Mouse (Mus musculus) yolk sac, embryonic 10.5 days (tissue): ENCODE measurements at regions not wholly inside any gene's neighbourhood (a gene's known extent, or its start where the extent isn't known, plus 50 kb on each side); places are given as distances from the start of the nearest gene placed in this dataset.

Source experiments
- DNase-seq: peaks from one replicate; pipeline ENCODE4 v3.0.0-alpha.2; 2017; ENCODE audit warnings: low spot score

- DNase-seq, result peak; percentile 59
These were observed 292.0 kb upstream of the Pitrm1 start for GRCm38 (mm10) chr13:6255728-6256496.

- DNase-seq, result no peak
These were observed 289.5 kb upstream of the Pitrm1 start for GRCm38 (mm10) chr13:6258456-6258855.

GRCm38 (mm10) chr13:6260321-6260865 is 287.6 kb upstream of the Pitrm1 start:
- DNase-seq, result no peak

- no peak for DNase-seq
These were observed 286.5 kb upstream of the Pitrm1 start for GRCm38 (mm10) chr13:6261458-6261857.

GRCm38 (mm10) chr13:6270546-6270945 is 277.4 kb upstream of the Pitrm1 start:
- no peak for DNase-seq

GRCm38 (mm10) chr13:6272932-6273331 is 275.0 kb upstream of the Pitrm1 start:
- DNase-seq, result no peak

- DNase-seq, result no peak
These were observed 267.9 kb upstream of the Pitrm1 start for GRCm38 (mm10) chr13:6280073-6280472.

GRCm38 (mm10) chr13:6288109-6288508 is 259.8 kb upstream of the Pitrm1 start:
- DNase-seq, result no peak

- DNase-seq, result no peak
These were observed 255.9 kb upstream of the Pitrm1 start for GRCm38 (mm10) chr13:6292098-6292497.

GRCm38 (mm10) chr13:6305718-6306117 is 242.2 kb upstream of the Pitrm1 start:
- no peak for DNase-seq

GRCm38 (mm10) chr13:6306616-6306988 is 241.3 kb upstream of the Pitrm1 start:
- DNase-seq, result no peak

GRCm38 (mm10) chr13:6306989-6307917 is 240.7 kb upstream of the Pitrm1 start:
- no peak for DNase-seq

- DNase-seq, result no peak
These were observed 231.7 kb upstream of the Pitrm1 start for GRCm38 (mm10) chr13:6316201-6316600.

GRCm38 (mm10) chr13:6323948-6324347 is 224.0 kb upstream of the Pitrm1 start:
- DNase-seq, result no peak

GRCm38 (mm10) chr13:6330320-6330950 is 217.5 kb upstream of the Pitrm1 start:
- DNase-seq, result no peak

- DNase-seq, result no peak
These were observed 207.8 kb upstream of the Pitrm1 start for GRCm38 (mm10) chr13:6340157-6340556.

- no peak for DNase-seq
These were observed 206.7 kb upstream of the Pitrm1 start for GRCm38 (mm10) chr13:6341102-6341737.

GRCm38 (mm10) chr13:6365169-6365568 is 182.8 kb upstream of the Pitrm1 start:
- no peak for DNase-seq

GRCm38 (mm10) chr13:6367661-6368060 is 180.3 kb upstream of the Pitrm1 start:
- no peak for DNase-seq

- no peak for DNase-seq
These were observed 173.3 kb upstream of the Pitrm1 start for GRCm38 (mm10) chr13:6374570-6375173.

GRCm38 (mm10) chr13:6377919-6378318 is 170.0 kb upstream of the Pitrm1 start:
- DNase-seq, result no peak
